Mouse (Mus musculus) MEL (cell line): Measurements from ENCODE around the gene Prtn3. TPM values are rescaled to one million over a fixed set of nuclear protein-coding genes. Genes with fewer than 3 reads are reported as not detected.

Experiments
- DNase-seq: peaks from one replicate; pipeline ENCODE4 v3.0.0; 2011; ENCODE audit warnings: low read depth, low spot score
- H3K27ac ChIP-seq: 2 replicates; pipeline ENCODE4 v1.5.1; 2012; ENCODE audit warnings: low read depth, mild to moderate bottlenecking, control low read depth, low read length, moderate library complexity; ENCODE audit not compliant: control insufficient read depth
- H3K27me3 ChIP-seq, 2 experiments: fragments of 150-350 bp in 1 of 2; sonication (generic) in 1 of 2; 2 replicates each; pipeline ENCODE4 v1.6.1; 2012; ENCODE audit warnings: low read length in 2 of 2, mild to moderate bottlenecking in 2 of 2, improper control_type of control experiment in 1 of 2, moderate library complexity in 1 of 2; ENCODE audit not compliant: insufficient read depth in 2 of 2, control insufficient read depth in 1 of 2
- H3K36me3 ChIP-seq, 2 experiments: 2 replicates each; pipeline ENCODE4 v1.6.1; 2012 to 2014; ENCODE audit warnings: low read length in 2 of 2, improper control_type of control experiment in 1 of 2, inconsistent platforms in 1 of 2, mild to moderate bottlenecking in 1 of 2; ENCODE audit not compliant: insufficient read depth in 2 of 2, control insufficient read depth in 1 of 2
- H3K4me1 ChIP-seq, 2 experiments: fragments of 150-350 bp in 1 of 2; sonication (generic) in 1 of 2; 2 replicates each; pipeline ENCODE4 v1.6.1; 2012; ENCODE audit warnings: low read length in 2 of 2, improper control_type of control experiment in 1 of 2, mild to moderate bottlenecking in 1 of 2; ENCODE audit not compliant: insufficient read depth in 2 of 2, control insufficient read depth in 1 of 2
- H3K4me3 ChIP-seq, 2 experiments: fragments of 150-350 bp in 1 of 2; sonication (generic) in 1 of 2; 2 replicates each; pipeline ENCODE4 v1.5.1; 2012; ENCODE audit warnings: low read depth in 2 of 2, low read length in 2 of 2, mild to moderate bottlenecking in 2 of 2, moderate library complexity in 2 of 2, control low read depth in 1 of 2, improper control_type of control experiment in 1 of 2; ENCODE audit not compliant: control insufficient read depth in 1 of 2, insufficient read depth in 1 of 2
- H3K79me2 ChIP-seq: 2 replicates; pipeline ENCODE4 v1.6.1; 2012; ENCODE audit warnings: mild to moderate bottlenecking, low read length, moderate library complexity; ENCODE audit not compliant: control insufficient read depth, poor library complexity, insufficient read depth
- H3K9ac ChIP-seq: 2 replicates; pipeline ENCODE4 v1.6.1; 2012; ENCODE audit warnings: low read depth, mild to moderate bottlenecking, control low read depth, low read length, moderate library complexity; ENCODE audit not compliant: control insufficient read depth, poor library complexity, severe bottlenecking
- H3K9me3 ChIP-seq: fragments of 150-350 bp; sonication (generic); replicated peaks from 2 replicates; pipeline ENCODE4 v1.6.1; 2012; ENCODE audit warnings: mild to moderate bottlenecking, low read length, improper control_type of control experiment, moderate library complexity; ENCODE audit not compliant: insufficient read depth
- CHD1 ChIP-seq: IDR thresholded peaks from 2 replicates; pipeline ENCODE4 v1.6.1; 2012; ENCODE audit warnings: low read depth, mild to moderate bottlenecking, inconsistent platforms, low read length, improper control_type of control experiment
- CHD2 ChIP-seq: IDR thresholded peaks from 2 replicates; pipeline ENCODE4 v1.6.1; 2011; ENCODE audit warnings: low read length, improper control_type of control experiment
- ELF1 ChIP-seq: IDR thresholded peaks from 2 replicates; pipeline ENCODE4 v1.6.1; 2014; ENCODE audit warnings: low read depth, mild to moderate bottlenecking, inconsistent platforms, low read length, improper control_type of control experiment, moderate library complexity
- EP300 ChIP-seq, 2 experiments: IDR thresholded peaks; 2 replicates each; pipeline ENCODE4 v1.6.1; 2011; ENCODE audit warnings: improper control_type of control experiment in 2 of 2, low read length in 2 of 2, low read depth in 1 of 2, mild to moderate bottlenecking in 1 of 2
- JUND ChIP-seq: IDR thresholded peaks from 2 replicates; pipeline ENCODE4 v1.6.1; 2011; ENCODE audit warnings: low read depth, mild to moderate bottlenecking, improper control_type of control experiment, low read length
- MAFK ChIP-seq: IDR thresholded peaks from 2 replicates; pipeline ENCODE4 v1.6.1; 2011; ENCODE audit warnings: low read depth, mild to moderate bottlenecking, low read length, improper control_type of control experiment, borderline replicate concordance
- MAZ ChIP-seq: IDR thresholded peaks from 2 replicates; pipeline ENCODE4 v1.6.1; 2012; ENCODE audit warnings: low read depth, mild to moderate bottlenecking, inconsistent platforms, low read length, improper control_type of control experiment
- MYB ChIP-seq: IDR thresholded peaks from 2 replicates; pipeline ENCODE4 v1.6.1; 2011; ENCODE audit warnings: mild to moderate bottlenecking, low read depth, low read length, improper control_type of control experiment
- MYC ChIP-seq: IDR thresholded peaks from 2 replicates; pipeline ENCODE4 v1.6.1; 2011; ENCODE audit warnings: low read depth, mild to moderate bottlenecking, low read length, improper control_type of control experiment, moderate library complexity
- POLR2AphosphoS5 ChIP-seq: IDR thresholded peaks from 2 replicates; pipeline ENCODE4 v1.6.1; 2012; ENCODE audit warnings: low read depth, borderline replicate concordance, mild to moderate bottlenecking, inconsistent platforms, low read length, moderate library complexity, mixed read lengths
- SIN3A ChIP-seq: IDR thresholded peaks from 2 replicates; pipeline ENCODE4 v1.6.1; 2012; ENCODE audit warnings: low read length, improper control_type of control experiment, inconsistent platforms
- polyA plus RNA-seq, 2 experiments: library from polyadenylated mRNA; stranded (reverse) in 1 of 2; unstranded in 1 of 2; fragments of >175 nt in 1 of 2; fragments of >200 nt in 1 of 2; gene quantifications; 2 replicates each; pipeline versions ENCODE4 v1.2.1 to v1.2.4; 2012; ENCODE audit warnings: low replicate concordance in 2 of 2, low read depth in 1 of 2; ENCODE audit not compliant: insufficient read length in 2 of 2, insufficient read depth in 1 of 2, missing spikeins in 1 of 2
- total RNA-seq: library from RNA; depleted of rRNA; stranded (reverse); fragments of 300-350 nt; gene quantifications from 2 replicates; pipeline ENCODE4 v1.2.3, GENCODE M21; 2012

Gene Prtn3
- total and polyA plus RNA-seq, 3 experiments = 11.2 to 31.5 TPM; not detected in 1

GRCm38 (mm10) chr10:79928030-79928694 is 53.9 kb downstream of the Prtn3 start:
- H3K27me3 ChIP-seq = no peaks in the 10 kb centered on the region
- peaks cover 9% of the 10 kb centered on the region for H3K79me2 ChIP-seq
- H3K36me3 ChIP-seq = no peaks in the 10 kb centered on the region; a peak in 1 of 4 replicates
- DNase-seq = peak; percentile 78
- no peak for TF ChIP-seq POLR2AphosphoS5
- no peak for TF ChIP-seq CHD1
- TF ChIP-seq JUND = peak; percentile 83; the same call in 1 of the 2 replicates
- peak; percentile 48; the same call in 1 of the 2 replicates for TF ChIP-seq ELF1
- TF ChIP-seq MAFK = no peak
- 0 out of 2 replicates have a peak, but pooled peaks have one; percentile 11 for TF ChIP-seq MYC
- 0 out of 4 replicates have a peak, but pooled peaks of 1 of the 2 experiments have one; percentile 14 for TF ChIP-seq EP300 (IDR thresholded peaks at IDR 0.05; ENCODE audit: low read depth in 1 of 2, low read length in 2 of 2)
- TF ChIP-seq SIN3A = 0 out of 2 replicates have a peak, but pooled peaks have one; percentile 6
- TF ChIP-seq MAZ = 0 out of 2 replicates have a peak, but pooled peaks have one; percentile 55
- H3K9ac ChIP-seq = peak overlapping the region; percentile 93
- H3K4me3 ChIP-seq = peak overlapping the region; percentile 79 to 90
- H3K9me3 ChIP-seq = no peaks in the 10 kb centered on the region
- H3K27ac ChIP-seq = peak overlapping the region; percentile 68
- peaks cover 0 to 6% of the 10 kb centered on the region in 2 experiments; a peak in 1 of 4 replicates for H3K4me1 ChIP-seq

- H3K36me3 ChIP-seq = no peaks in the 10 kb centered on the region; a peak in 1 of 4 replicates
- no peak overlapping the region for H3K4me3 ChIP-seq
- TF ChIP-seq CHD2 = 0 out of 2 replicates have a peak, but pooled peaks have one; percentile 29
- no peak for TF ChIP-seq MYB
- no peak for DNase-seq
- no peaks in the 10 kb centered on the region for H3K9me3 ChIP-seq
- H3K9ac ChIP-seq = no peak overlapping the region
- H3K27ac ChIP-seq = no peak overlapping the region
- peaks cover 9% of the 10 kb centered on the region for H3K79me2 ChIP-seq
- H3K27me3 ChIP-seq = no peaks in the 10 kb centered on the region
- H3K4me1 ChIP-seq = peaks cover 0 to 6% of the 10 kb centered on the region in 2 experiments; a peak in 1 of 4 replicates
Observed at GRCm38 (mm10) chr10:79928907-79929701, 54.8 kb downstream of the Prtn3 start.
